Mouse (Mus musculus) embryonic facial prominence, embryonic 15.5 days (tissue): ENCODE measurements at regions not wholly inside any gene's neighbourhood (a gene's known extent, or its start where the extent isn't known, plus 50 kb on each side); places are given as distances from the start of the nearest gene placed in this dataset.

Source experiments
- ATAC-seq: fragments of 200-750 bp; cut with Nextera tagmentation; 2 replicates; pipeline ENCODE4 v1.8.0; 2017; ENCODE audit warnings: low read depth, moderate TSS enrichment; ENCODE audit not compliant: insufficient number of reproducible peaks, low FRiP score, low TSS enrichment
- H3K27ac ChIP-seq: fragments of 300-500 bp; sonication (generic); replicated peaks from 2 replicates; pipeline ENCODE4 v1.5.1; 2015; ENCODE audit warnings: mild to moderate bottlenecking, inconsistent platforms
- H3K27me3 ChIP-seq: fragments of 300-500 bp; sonication (generic); 2 replicates; pipeline ENCODE4 v1.6.1; 2015; ENCODE audit warnings: inconsistent platforms
- H3K36me3 ChIP-seq: fragments of 300-500 bp; sonication (generic); 2 replicates; pipeline ENCODE4 v1.6.1; 2015; ENCODE audit warnings: mild to moderate bottlenecking, inconsistent platforms
- H3K4me1 ChIP-seq: fragments of 300-500 bp; sonication (generic); 2 replicates; pipeline ENCODE4 v1.6.1; 2015; ENCODE audit warnings: inconsistent platforms
- H3K4me2 ChIP-seq: fragments of 300-500 bp; sonication (generic); replicated peaks from 2 replicates; pipeline ENCODE4 v1.6.1; 2015; ENCODE audit warnings: mild to moderate bottlenecking, inconsistent platforms
- H3K4me3 ChIP-seq: fragments of 300-500 bp; sonication (generic); replicated peaks from 2 replicates; pipeline ENCODE4 v1.5.1; 2015; ENCODE audit warnings: mild to moderate bottlenecking, inconsistent platforms
- H3K9ac ChIP-seq: fragments of 300-500 bp; sonication (generic); 2 replicates; pipeline ENCODE4 v1.6.1; 2015; ENCODE audit warnings: inconsistent platforms
- H3K9me3 ChIP-seq: fragments of 300-500 bp; sonication (generic); replicated peaks from 2 replicates; pipeline ENCODE4 v1.6.1; 2016; ENCODE audit warnings: inconsistent platforms
- WGBS: fragments of 180-500 bp; shearing (Covaris S2); methylation state at CpG from one replicate; pipeline ENCODE4 v1.1.7; 2015; 5-methylcytosine and 5-hydroxymethylcytosine counted together

DNA sequence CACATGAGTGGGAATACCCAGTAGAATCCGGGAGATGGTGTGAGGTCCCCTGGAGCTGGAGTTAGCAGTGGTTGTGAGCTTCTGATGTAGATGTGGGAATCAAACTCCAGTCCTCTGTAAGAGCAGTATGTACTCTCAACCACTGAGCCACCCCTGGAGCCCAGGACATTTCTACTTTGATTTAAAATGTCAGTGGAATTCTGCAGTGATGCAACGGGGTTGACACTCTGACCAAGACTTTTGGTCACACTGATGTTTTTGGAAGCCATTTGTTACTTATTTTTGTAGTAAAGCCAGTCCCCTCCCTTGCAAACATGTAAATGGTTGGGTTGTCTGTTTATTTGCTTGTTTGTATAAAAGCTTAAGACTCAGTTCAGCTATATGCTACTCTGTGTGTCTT is 53.6 kb upstream of the Bcl6 start:
- Histone ChIP-seq H3K4me2 (no peak overlapping the region), H3K4me3 (no peak overlapping the region), H3K27me3 (no peaks in the 10 kb centered on the region), H3K27ac (no peak overlapping the region), H3K9me3 (no peaks in the 10 kb centered on the region), H3K4me1 (no peaks in the 10 kb centered on the region), H3K36me3 (no peaks in the 10 kb centered on the region), H3K9ac (no peak overlapping the region)
- 72% methylated on average over 2 of the region's 2 CpGs for WGBS
- ATAC-seq, result no peak

DNA sequence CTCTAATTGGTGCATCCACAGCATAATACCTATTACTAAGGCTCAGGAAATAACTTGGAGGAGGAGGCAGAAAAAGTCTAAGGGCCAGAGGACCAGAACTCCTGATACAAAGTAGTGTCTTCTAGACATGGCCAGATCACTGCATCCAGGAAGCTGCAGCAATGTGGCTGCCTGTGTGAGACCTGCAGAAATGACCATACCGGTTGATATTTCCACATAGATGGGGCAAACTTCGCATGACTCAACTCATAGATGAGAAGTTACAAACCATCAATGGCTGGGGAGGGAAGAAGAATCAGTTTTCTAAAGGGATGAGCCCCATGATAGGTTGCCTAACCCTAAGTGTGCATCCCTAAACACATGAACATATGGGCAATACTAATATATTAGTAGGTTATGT is 52.8 kb upstream of the Bcl6 start:
- no peaks in the 10 kb centered on the region for H3K36me3 ChIP-seq
- WGBS, result 80% methylated on average over 2 of the region's 2 CpGs
- H3K9me3 ChIP-seq, result no peaks in the 10 kb centered on the region
- no peak for ATAC-seq
- no peak overlapping the region for H3K9ac ChIP-seq
- H3K27me3 ChIP-seq, result no peaks in the 10 kb centered on the region
- H3K4me2 ChIP-seq, result no peak overlapping the region
- no peaks in the 10 kb centered on the region for H3K4me1 ChIP-seq
- H3K4me3 ChIP-seq, result no peak overlapping the region
- no peak overlapping the region for H3K27ac ChIP-seq

DNA sequence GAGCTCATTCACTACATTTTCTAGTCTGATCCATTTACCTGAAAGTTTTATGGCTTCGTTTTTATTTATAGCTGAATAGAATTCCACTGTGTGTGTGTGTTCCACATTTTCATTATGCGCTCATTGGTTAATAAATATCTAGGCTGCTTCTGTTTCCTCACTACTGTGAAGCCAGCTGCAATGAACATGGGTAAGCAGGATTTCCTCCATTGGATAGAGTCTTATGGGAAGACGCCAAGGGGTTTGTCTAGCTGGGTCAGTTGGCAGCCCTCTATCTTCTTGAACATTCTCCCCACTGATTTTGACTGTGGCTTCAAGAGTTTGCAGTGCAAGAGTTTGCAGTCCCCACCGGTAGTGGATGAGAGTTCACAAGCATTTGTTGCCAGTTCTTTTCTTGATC is 51.1 kb upstream of the Bcl6 start:
- WGBS, result 89% methylated on average over 4 of the region's 4 CpGs
- no peak overlapping the region for H3K27ac ChIP-seq

More for the DNA sequence above, 51.1 kb upstream of the Bcl6 start:
- H3K9me3 ChIP-seq, result no peaks in the 10 kb centered on the region
- H3K4me3 ChIP-seq, result no peak overlapping the region
- ATAC-seq, result no peak
- H3K36me3 ChIP-seq, result no peaks in the 10 kb centered on the region
- H3K4me1 ChIP-seq, result no peaks in the 10 kb centered on the region
- H3K4me2 ChIP-seq, result no peak overlapping the region
- H3K9ac ChIP-seq, result no peak overlapping the region
- H3K27me3 ChIP-seq, result no peaks in the 10 kb centered on the region
